Mouse (Mus musculus) forebrain, embryonic 14.5 days (tissue): ENCODE measurements around the gene Lancl2. TPM values are rescaled to one million over a fixed set of nuclear protein-coding genes. Genes with fewer than 3 reads are reported as not detected.
A peak's percentile ranks its signal among the peaks of the same experiment; 100 is the strongest.

Experiments
- ATAC-seq: fragments of 200-750 bp; cut with Nextera tagmentation; 2 replicates; pipeline ENCODE4 v1.8.0; 2017; ENCODE audit warnings: mild to moderate bottlenecking, moderate library complexity
- DNase-seq: peaks from one replicate; pipeline ENCODE4 v3.0.0-alpha.2; 2015; ENCODE audit warnings: low spot score
- H3K27ac ChIP-seq: fragments of 300-500 bp; sonication (generic); 2 replicates; pipeline ENCODE4 v1.5.1; 2014; ENCODE audit warnings: low read depth, mild to moderate bottlenecking, control low read depth, low read length, moderate library complexity
- H3K27me3 ChIP-seq: fragments of 300-500 bp; sonication (generic); replicated peaks from 2 replicates; pipeline ENCODE4 v1.6.1; 2014; ENCODE audit warnings: low read length, control low read depth, mixed read lengths; ENCODE audit not compliant: control insufficient read depth, insufficient read depth
- H3K36me3 ChIP-seq: fragments of 300-500 bp; sonication (generic); 2 replicates; pipeline ENCODE4 v1.6.1; 2014; ENCODE audit warnings: low read length, control low read depth; ENCODE audit not compliant: control insufficient read depth, insufficient read depth
- H3K4me1 ChIP-seq: fragments of 300-500 bp; sonication (generic); 2 replicates; pipeline ENCODE4 v1.6.1; 2014; ENCODE audit warnings: antibody characterized with exemption, low read length, control low read depth; ENCODE audit not compliant: control insufficient read depth, insufficient read depth
- H3K4me2 ChIP-seq: fragments of 300-500 bp; sonication (generic); 2 replicates; pipeline ENCODE4 v1.6.1; 2014; ENCODE audit warnings: mild to moderate bottlenecking, control low read depth, low read length
- H3K4me3 ChIP-seq: fragments of 300-500 bp; sonication (generic); 2 replicates; pipeline ENCODE4 v1.5.1; 2014; ENCODE audit warnings: low read depth, low read length, control low read depth
- H3K9ac ChIP-seq: fragments of 300-500 bp; sonication (generic); 2 replicates; pipeline ENCODE4 v1.6.1; 2014; ENCODE audit warnings: mild to moderate bottlenecking, low read length, control low read depth, moderate library complexity
- H3K9me3 ChIP-seq: fragments of 300-500 bp; sonication (generic); replicated peaks from 2 replicates; pipeline ENCODE4 v1.6.1; 2016; ENCODE audit warnings: low read length, control low read depth, mixed read lengths; ENCODE audit not compliant: control insufficient read depth
- WGBS: fragments of 180-500 bp; shearing (Covaris S2); extraction: QIAGEN DNeasy Blood & Tissue Kit; methylation state at CpG from one replicate; pipeline ENCODE4 v1.1.7; 2014; 5-methylcytosine and 5-hydroxymethylcytosine counted together
- polyA plus RNA-seq: library from polyadenylated mRNA; unstranded; fragments of >200 nt; fragmentation: Nextera tagmentation; extraction: Ambion mirVana; gene quantifications from 2 replicates; pipeline ENCODE4 v1.2.1, GENCODE M21; 2014

Lancl2 gene
- polyA plus RNA-seq, result 71.7 and 83.9 TPM in 2 replicates

- H3K9ac ChIP-seq, result peak within 1 kb of the TSS; percentile 96
- peak; percentile 18 for ATAC-seq
These were observed at the start of gene Lancl2 for GRCm38 (mm10) chr6:57702376-57702742. Gene Lancl2 (plus strand): TSS chr6:57702540.

GRCm38 (mm10) chr6:57661295-57661694 is 41.0 kb upstream of the Lancl2 start:
- Histone ChIP-seq H3K4me1 (no peaks in the 10 kb centered on the region), H3K27me3 (no peaks in the 10 kb centered on the region), H3K9me3 (no peaks in the 10 kb centered on the region), H3K4me2 (no peak overlapping the region), H3K4me3 (no peak overlapping the region), H3K27ac (no peak overlapping the region), H3K9ac (no peak overlapping the region), H3K36me3 (no peaks in the 10 kb centered on the region)
- DNase-seq (no peak), ATAC-seq (no peak)
- WGBS, result 89% methylated on average over 4 of the region's 4 CpGs

More at GRCm38 (mm10) chr6:57702376-57702742, at the start of gene Lancl2:
- H3K27me3 ChIP-seq, result no peaks in the 10 kb centered on the region
- DNase-seq, result peak; percentile 69
- H3K27ac ChIP-seq, result peak within 1 kb of the TSS; percentile 98
- H3K36me3 ChIP-seq, result no peaks in the 10 kb centered on the region
- WGBS, result 0% methylated on average over 10 of the region's 10 CpGs
- H3K4me3 ChIP-seq, result peak within 1 kb of the TSS; percentile 68
- H3K4me1 ChIP-seq, result peaks cover 8% of the 10 kb centered on the region; the same call in 1 of the 2 replicates
- H3K4me2 ChIP-seq, result peak within 1 kb of the TSS; percentile 73
- H3K9me3 ChIP-seq, result no peaks in the 10 kb centered on the region

- no peak overlapping the region for H3K4me3 ChIP-seq
- H3K4me1 ChIP-seq, result no peaks in the 10 kb centered on the region
- WGBS, result 89% methylated on average over 1 of the region's 1 CpGs
- H3K9ac ChIP-seq, result no peak overlapping the region
- H3K27me3 ChIP-seq, result no peaks in the 10 kb centered on the region
- ATAC-seq (no peak), DNase-seq (no peak)
- H3K36me3 ChIP-seq, result no peaks in the 10 kb centered on the region; the same call in 1 of the 2 replicates
- H3K9me3 ChIP-seq, result no peaks in the 10 kb centered on the region
- no peak overlapping the region for H3K4me2 ChIP-seq
- H3K27ac ChIP-seq, result no peak overlapping the region
These were observed 18.2 kb upstream of the Lancl2 start for GRCm38 (mm10) chr6:57684156-57684555.

- ATAC-seq (peak; percentile 96), DNase-seq (peak; percentile 89)
- Histone ChIP-seq H3K9me3 (no peaks in the 10 kb centered on the region), H3K4me2 (peak within 1 kb of the TSS; percentile 72), H3K27me3 (no peaks in the 10 kb centered on the region), H3K27ac (peak within 1 kb of the TSS; percentile 80), H3K9ac (peak within 1 kb of the TSS; percentile 83), H3K4me3 (peak within 1 kb of the TSS; percentile 78), H3K4me1 (no peaks in the 10 kb centered on the region), H3K36me3 (no peaks in the 10 kb centered on the region; the same call in 1 of the 2 replicates)
- WGBS, result under 1% methylated on average over 52 of the region's 52 CpGs
These were observed 10.7 kb upstream of the Lancl2 start, which contains the start of gene Pyurf for GRCm38 (mm10) chr6:57691467-57692261. Gene Pyurf (minus strand): TSS chr6:57692078.

GRCm38 (mm10) chr6:57693116-57693515 is 9.2 kb upstream of the Lancl2 start:
- Histone ChIP-seq H3K36me3 (no peaks in the 10 kb centered on the region; the same call in 1 of the 2 replicates), H3K27me3 (no peaks in the 10 kb centered on the region), H3K4me3 (no peak overlapping the region), H3K27ac (no peak overlapping the region), H3K4me1 (no peaks in the 10 kb centered on the region), H3K9ac (no peak overlapping the region), H3K4me2 (no peak overlapping the region), H3K9me3 (no peaks in the 10 kb centered on the region)
- WGBS, result 96% methylated on average over 3 of the region's 3 CpGs
- ATAC-seq (no peak), DNase-seq (no peak)

GRCm38 (mm10) chr6:57701686-57702085 is 654 bp upstream of the Lancl2 start:
- H3K27ac ChIP-seq, result peak overlapping the region; percentile 98
- DNase-seq, result peak; percentile 31
- H3K36me3 ChIP-seq, result no peaks in the 10 kb centered on the region
- WGBS, result 38% methylated on average over 4 of the region's 4 CpGs
- peak overlapping the region; percentile 96 for H3K9ac ChIP-seq
- ATAC-seq, result no peak
- H3K4me3 ChIP-seq, result peak overlapping the region; percentile 68
- peak overlapping the region; percentile 73 for H3K4me2 ChIP-seq
- no peaks in the 10 kb centered on the region for H3K9me3 ChIP-seq
- no peaks in the 10 kb centered on the region for H3K27me3 ChIP-seq
- H3K4me1 ChIP-seq, result peaks cover 8% of the 10 kb centered on the region; the same call in 1 of the 2 replicates

- Histone ChIP-seq H3K4me3 (peak overlapping the region; percentile 68), H3K4me1 (peaks cover 8% of the 10 kb centered on the region; the same call in 1 of the 2 replicates), H3K4me2 (peak overlapping the region; percentile 73), H3K9me3 (no peaks in the 10 kb centered on the region), H3K27ac (peak overlapping the region; percentile 98), H3K27me3 (no peaks in the 10 kb centered on the region), H3K36me3 (no peaks in the 10 kb centered on the region), H3K9ac (peak overlapping the region; percentile 96)
- ATAC-seq (peak; percentile 98), DNase-seq (peak; percentile 97)
- WGBS, result under 1% methylated on average over 59 of the region's 59 CpGs
These were observed 581 bp downstream of the Lancl2 start for GRCm38 (mm10) chr6:57702743-57703499.

GRCm38 (mm10) chr6:57703703-57704102 is 1.4 kb downstream of the Lancl2 start:
- no peaks in the 10 kb centered on the region for H3K9me3 ChIP-seq
- 21% methylated on average over 2 of the region's 2 CpGs for WGBS
- ATAC-seq, result peak; percentile 33

More at GRCm38 (mm10) chr6:57703703-57704102, 1.4 kb downstream of the Lancl2 start:
- peak; percentile 40 for DNase-seq
- Histone ChIP-seq H3K36me3 (no peaks in the 10 kb centered on the region), H3K4me1 (peaks cover 8% of the 10 kb centered on the region; the same call in 1 of the 2 replicates), H3K9ac (peak overlapping the region; percentile 96), H3K27me3 (no peaks in the 10 kb centered on the region), H3K4me2 (peak overlapping the region; percentile 73), H3K27ac (peak overlapping the region; percentile 98), H3K4me3 (peak overlapping the region; percentile 68)
